Mouse (Mus musculus): ENCODE data around the gene Dcakd.
A peak's percentile ranks its signal among the peaks of the same experiment; 100 is the strongest.
"Not testable (repeated sequence)": the region's sequence is repeated elsewhere in the genome, so short reads cannot be mapped to it uniquely, and the experiment has no call there.

Gene Dcakd

DNA sequence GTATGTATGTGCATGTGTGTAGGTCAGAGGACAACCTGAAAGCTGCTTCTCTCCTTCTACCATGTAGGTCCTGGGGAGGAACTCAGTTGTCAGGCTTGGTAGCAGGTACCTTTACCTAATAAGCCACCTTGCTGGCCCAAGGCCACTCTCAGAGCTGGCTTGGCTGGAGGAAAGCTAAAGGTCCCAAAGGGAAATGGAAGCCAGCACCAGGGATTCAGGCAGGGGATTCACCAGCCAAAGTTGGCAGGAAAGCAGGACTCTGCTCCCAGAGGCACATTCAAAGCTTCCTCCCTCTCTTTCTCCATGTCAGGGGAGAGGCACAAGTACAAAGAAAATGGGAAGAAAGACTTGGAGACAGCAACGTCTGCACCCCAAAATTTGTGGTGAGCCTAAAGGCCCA lies 23.3 kb downstream of the Dcakd start:
- DNase-seq: no peak

GRCm38 (mm10) chr11:103003210-103003609 lies 24.9 kb downstream of the Dcakd start:
- no peak for DNase-seq

- no peak for DNase-seq
Measured at GRCm38 (mm10) chr11:103001063-103001462, 27.1 kb downstream of the Dcakd start.

GRCm38 (mm10) chr11:103000111-103000510 lies 28.0 kb downstream of the Dcakd start:
- DNase-seq: no peak

- no peak for DNase-seq
Measured at GRCm38 (mm10) chr11:102999317-102999970, 28.7 kb downstream of the Dcakd start.

- DNase-seq: no peak
Measured at GRCm38 (mm10) chr11:102998577-102999316, 29.4 kb downstream of the Dcakd start.

DNA sequence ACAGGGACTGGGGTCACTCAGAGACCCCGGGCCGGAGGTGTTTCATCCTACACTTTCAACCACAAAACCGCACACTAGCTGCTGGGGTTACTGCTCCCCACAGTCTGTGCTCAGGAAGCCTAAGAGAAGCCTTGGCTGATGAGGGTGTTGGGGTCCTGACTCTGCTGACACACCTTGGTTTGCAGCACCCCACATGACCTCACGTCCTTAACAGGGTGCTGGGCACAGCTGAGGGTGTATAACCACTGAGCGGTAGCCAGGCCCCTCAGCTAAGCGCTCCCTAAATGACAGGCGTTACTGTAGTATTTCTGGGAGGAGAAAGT lies 29.9 kb downstream of the Dcakd start:
- no peak for DNase-seq

GRCm38 (mm10) chr11:102996991-102997770 lies 31.0 kb downstream of the Dcakd start:
- no peak for DNase-seq

DNA sequence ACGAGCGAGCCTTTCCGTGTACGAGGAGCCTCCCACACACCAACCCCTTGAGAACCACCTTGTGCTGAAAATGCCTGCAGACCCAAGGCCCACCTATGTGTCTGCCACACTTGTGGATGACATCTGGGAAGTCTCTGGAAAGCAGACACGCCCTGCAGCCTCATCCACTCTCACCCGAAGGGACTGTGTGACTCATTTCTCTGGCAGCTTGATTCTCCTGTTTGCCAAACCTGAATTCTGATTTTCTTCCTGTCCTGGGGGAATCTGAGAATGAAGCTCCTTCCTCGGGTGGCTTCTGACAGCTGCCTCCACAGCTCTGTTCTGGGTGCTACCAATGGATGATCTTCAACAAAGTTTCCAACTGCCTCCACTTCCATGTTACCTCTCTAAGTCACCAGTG lies 31.7 kb downstream of the Dcakd start:
- no peak for DNase-seq

- no peak for DNase-seq
Measured at GRCm38 (mm10) chr11:102994952-102995351, 33.2 kb downstream of the Dcakd start.

DNA sequence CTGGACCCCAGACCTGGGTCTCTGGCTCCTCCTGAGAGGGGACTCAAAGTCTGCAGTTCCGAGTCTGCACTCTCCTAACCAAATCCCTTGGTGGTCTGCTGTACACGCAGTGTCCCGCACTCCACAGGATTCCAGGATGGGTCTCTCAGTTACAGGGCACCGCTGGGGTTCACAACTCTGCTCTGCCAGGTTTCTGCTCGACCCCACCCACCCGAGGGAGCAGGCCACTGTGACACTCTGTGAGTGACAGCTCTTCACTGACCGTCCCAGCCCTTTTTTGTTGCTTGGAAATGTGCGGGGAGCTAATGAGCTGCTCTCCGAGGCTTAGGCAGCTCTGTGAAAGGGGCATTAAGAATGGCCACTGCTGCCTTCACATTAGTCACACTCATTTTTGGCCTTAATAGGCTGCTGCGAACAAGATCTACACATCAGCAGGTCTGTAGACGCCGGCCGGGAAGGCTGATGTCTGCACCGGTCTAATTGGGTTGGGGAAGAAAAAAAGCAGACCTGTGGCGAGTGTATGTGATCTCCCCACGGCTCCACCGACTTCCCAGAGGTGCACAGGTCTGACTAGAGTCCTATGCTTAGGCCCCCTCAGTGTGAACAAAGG lies 34.6 kb downstream of the Dcakd start:
- no peak for DNase-seq

DNA sequence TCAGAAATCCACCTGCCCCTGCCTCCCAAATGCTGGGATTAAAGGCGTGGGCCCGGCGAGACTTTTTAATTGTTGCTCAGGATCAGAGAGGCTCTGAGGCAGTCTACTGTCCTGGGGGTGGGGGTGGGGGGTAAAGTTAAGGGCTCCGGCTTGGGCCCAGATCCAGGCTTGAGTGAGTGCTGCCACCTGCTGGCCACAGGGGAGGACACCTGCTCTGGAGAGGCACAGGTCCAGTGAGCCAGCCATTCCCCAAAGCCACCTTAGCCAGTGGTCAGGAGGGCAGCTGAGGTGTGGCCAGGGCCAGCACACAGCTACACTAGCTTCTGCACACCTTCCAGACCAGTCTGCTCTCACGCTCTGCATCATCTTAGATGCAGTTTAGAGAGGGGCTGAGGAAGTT lies 35.2 kb downstream of the Dcakd start:
- DNase-seq: peak; percentile 27 to 73

GRCm38 (mm10) chr11:102991681-102992080 lies 36.5 kb downstream of the Dcakd start:
- no peak for DNase-seq

GRCm38 (mm10) chr11:102990152-102990663 lies 37.9 kb downstream of the Dcakd start:
- DNase-seq: peak in 1 of 2 experiments; percentile 14

GRCm38 (mm10) chr11:102989641-102990151 lies 38.4 kb downstream of the Dcakd start:
- no peak for DNase-seq

DNA sequence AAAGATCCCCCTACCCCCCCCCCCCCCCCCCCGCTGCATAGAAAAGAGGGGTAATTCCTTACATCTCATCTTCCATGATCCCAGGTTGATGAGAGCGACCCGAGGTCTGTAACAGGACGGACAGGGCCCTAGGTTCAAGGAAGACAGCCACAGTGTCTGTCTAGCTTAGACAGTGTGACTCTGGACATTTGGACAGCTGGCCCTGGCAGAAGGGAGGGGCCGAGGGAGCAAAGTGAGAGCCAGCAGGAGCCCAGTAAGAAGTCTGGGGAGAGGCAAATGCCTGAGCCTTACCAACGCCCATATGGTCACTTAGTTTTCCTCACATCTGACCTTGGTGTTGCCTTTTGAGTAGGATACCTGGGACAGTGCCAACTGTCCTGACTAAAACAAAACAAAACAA lies 43.0 kb downstream of the Dcakd start:
- DNase-seq: no peak

DNA sequence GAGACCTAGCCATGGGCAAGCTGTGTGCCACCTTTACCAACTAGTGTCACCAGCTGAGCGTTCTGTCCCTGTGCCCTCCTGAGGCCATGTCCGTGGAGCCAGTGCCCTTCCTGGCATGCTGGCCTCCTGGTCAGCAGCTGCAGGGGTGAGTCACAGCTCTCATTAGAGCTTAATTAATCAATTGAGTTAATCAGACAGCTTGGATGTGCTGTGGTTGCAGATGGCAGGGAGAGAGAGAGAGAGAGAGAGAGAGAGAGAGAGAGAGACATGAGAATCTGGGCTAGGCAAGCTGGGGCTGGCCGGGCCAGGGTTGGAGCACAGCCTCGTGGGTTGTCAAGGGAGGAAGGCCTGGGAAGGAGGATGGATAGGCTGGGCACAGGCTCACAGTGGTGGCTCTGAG lies 43.5 kb downstream of the Dcakd start:
- no peak for DNase-seq

DNA sequence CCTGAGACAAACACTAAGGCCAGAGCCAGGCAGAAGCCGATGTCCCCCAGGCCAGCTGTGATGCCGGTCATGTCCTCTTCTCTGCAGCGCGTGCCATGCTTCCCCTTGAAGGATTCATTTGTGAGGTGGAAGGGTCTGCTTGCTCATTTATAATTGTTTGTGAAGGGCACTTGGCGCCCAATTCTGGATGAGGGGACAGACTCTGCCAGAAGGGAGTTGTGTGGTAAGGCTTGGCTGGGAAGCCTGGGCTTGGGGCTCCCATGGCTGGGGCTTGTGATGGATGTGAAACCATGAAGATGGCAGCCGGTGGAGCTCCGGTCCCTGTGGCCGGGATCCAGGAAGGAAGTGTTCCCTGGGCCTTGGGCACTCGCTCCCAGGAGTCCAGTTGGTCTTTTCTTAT lies 44.0 kb downstream of the Dcakd start:
- no peak for DNase-seq

DNA sequence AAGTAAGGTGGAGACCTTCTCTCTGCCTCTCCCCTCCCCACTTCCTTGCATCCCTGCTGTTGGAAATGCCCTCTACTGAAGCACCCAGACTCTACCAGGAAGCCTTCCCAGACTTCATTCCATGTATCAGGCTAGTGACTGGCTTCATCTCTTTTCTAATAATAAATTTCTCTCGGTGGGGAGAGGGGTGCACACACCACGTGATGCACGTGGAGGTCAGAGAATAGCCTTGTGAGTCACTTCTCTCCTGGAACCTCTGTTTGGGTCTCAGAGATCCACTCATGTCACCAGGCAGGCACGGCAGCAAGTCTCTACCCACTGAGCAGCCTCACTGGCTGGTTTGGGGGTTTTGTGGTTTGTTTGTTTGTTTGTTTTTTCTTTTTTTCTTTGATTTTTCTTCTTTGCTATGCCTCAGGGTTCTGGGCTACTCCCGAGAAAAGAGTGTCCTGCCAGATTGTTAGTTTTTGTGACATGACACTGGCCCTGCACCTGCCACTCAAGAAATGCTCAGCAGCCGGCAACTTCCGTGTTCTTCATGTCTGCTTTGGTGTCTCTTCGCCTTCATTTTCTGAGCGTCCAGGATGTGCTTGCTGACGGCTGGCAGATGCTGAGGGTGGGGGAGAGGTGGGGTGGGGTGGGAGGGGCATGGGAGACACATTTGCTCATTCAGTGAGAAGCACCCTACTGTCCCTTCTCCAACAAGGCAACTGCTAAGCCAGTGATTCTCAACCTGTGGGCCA lies 46.8 kb downstream of the Dcakd start:
- DNase-seq: no peak

GRCm38 (mm10) chr11:102978052-102978666 lies 50.0 kb downstream of the Dcakd start:
- DNase-seq: no peak

DNA sequence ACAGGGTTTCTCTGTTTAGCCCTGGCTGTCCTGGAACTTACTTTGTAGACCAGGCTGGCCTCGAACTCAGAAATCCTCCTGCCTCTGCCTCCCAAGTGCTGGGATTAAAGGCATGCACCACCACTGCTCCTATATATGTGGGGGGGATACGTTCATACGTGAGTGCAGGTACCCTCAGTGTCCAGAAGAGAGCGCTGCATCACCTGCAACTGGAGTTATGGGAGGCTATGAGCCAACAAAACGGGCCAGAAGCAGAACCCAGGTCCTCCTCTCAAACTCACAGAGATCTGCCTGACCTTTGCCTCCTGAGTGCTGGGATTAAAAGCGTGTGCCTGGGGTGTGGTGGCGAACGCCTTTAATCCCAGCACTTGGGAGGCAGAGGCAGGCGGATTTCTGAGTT lies 52.2 kb downstream of the Dcakd start:
- DNase-seq: not testable (repeated sequence)

GRCm38 (mm10) chr11:102972326-102972725 lies 55.8 kb downstream of the Dcakd start:
- DNase-seq: no peak

Data from spleen, adult 18-20 months (tissue).